Mouse (Mus musculus) cortical plate, adult 2 months (tissue): ENCODE data around the gene Lhb.

Source experiments
- CTCF ChIP-seq: fragments of 200-500 bp; IDR thresholded peaks from 2 replicates; pipeline ENCODE4 v1.5.1; 2011; ENCODE audit warnings: mild to moderate bottlenecking, control low read depth, low read length; ENCODE audit not compliant: insufficient read depth; ENCODE audit errors: extremely low read depth
- POLR2A ChIP-seq: fragments of 200-500 bp; IDR thresholded peaks from 2 replicates; pipeline ENCODE4 v1.6.1; 2011; ENCODE audit warnings: mild to moderate bottlenecking, low read length, control low read depth; ENCODE audit not compliant: insufficient read depth; ENCODE audit errors: extremely low read depth

DNA sequence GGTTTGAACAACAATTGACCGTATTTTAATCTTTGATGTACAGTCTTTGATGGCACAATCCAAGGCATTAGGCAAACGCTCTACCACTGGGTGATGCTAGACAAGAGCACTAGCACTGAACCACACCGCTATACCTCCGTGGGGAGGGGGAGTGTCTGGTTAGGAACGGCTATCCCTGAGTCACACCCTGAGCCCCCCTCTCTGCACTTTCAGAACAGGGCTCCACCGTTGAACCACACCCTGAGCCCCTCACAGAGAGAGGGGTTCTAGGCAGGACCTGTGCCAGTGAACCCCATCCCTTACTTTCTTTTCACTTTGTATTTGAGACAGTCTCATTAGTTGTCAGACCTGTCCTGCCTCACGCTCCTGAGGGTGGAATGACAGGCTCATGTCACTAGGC, 12.3 kb upstream of the Lhb start:
- TF ChIP-seq CTCF (no peak), POLR2A (no peak)
